Mouse (Mus musculus) midbrain, postnatal 0 days (tissue): ENCODE data around the gene Tmem42. TPM values are rescaled to one million over a fixed set of nuclear protein-coding genes. Genes with fewer than 3 reads are reported as not detected.

ENCODE experiments used
- ATAC-seq: fragments of 200-750 bp; cut with Nextera tagmentation; 2 replicates; pipeline ENCODE4 v1.8.0; 2017; ENCODE audit warnings: moderate number of reproducible peaks, mild to moderate bottlenecking, moderate TSS enrichment, moderate library complexity; ENCODE audit not compliant: low FRiP score
- DNase-seq: peaks from one replicate; pipeline ENCODE4 v3.0.0-alpha.2; 2015; ENCODE audit warnings: low spot score
- H3K27ac ChIP-seq: fragments of 300-500 bp; sonication (generic); 2 replicates; pipeline ENCODE4 v1.5.1; 2014; ENCODE audit warnings: low read depth, mild to moderate bottlenecking, low read length, mixed read lengths
- H3K27me3 ChIP-seq: fragments of 300-500 bp; sonication (generic); 2 replicates; pipeline ENCODE4 v1.6.1; 2014; ENCODE audit warnings: low read length, control low read depth, mixed read lengths; ENCODE audit not compliant: insufficient read depth
- H3K36me3 ChIP-seq: fragments of 300-500 bp; sonication (generic); 2 replicates; pipeline ENCODE4 v1.6.1; 2014; ENCODE audit warnings: low read length, control low read depth, mixed read lengths; ENCODE audit not compliant: insufficient read depth
- H3K4me1 ChIP-seq: fragments of 300-500 bp; sonication (generic); 2 replicates; pipeline ENCODE4 v1.6.1; 2014; ENCODE audit warnings: mild to moderate bottlenecking, control low read depth, antibody characterized with exemption, low read length, mixed read lengths; ENCODE audit not compliant: insufficient read depth
- H3K4me2 ChIP-seq: fragments of 300-500 bp; sonication (generic); 2 replicates; pipeline ENCODE4 v1.6.1; 2014; ENCODE audit warnings: low read depth, mild to moderate bottlenecking, low read length, mixed read lengths; ENCODE audit not compliant: poor library complexity, severe bottlenecking
- H3K4me3 ChIP-seq: fragments of 300-500 bp; sonication (generic); 2 replicates; pipeline ENCODE4 v1.5.1; 2014; ENCODE audit warnings: low read depth, mild to moderate bottlenecking, low read length, moderate library complexity
- H3K9ac ChIP-seq: fragments of 300-500 bp; sonication (generic); replicated peaks from 2 replicates; pipeline ENCODE4 v1.6.1; 2014; ENCODE audit warnings: mild to moderate bottlenecking, low read length, moderate library complexity, mixed read lengths; ENCODE audit not compliant: poor library complexity, severe bottlenecking
- H3K9me3 ChIP-seq: fragments of 300-500 bp; sonication (generic); 2 replicates; pipeline ENCODE4 v1.6.1; 2016; ENCODE audit warnings: low read length, control low read depth
- CTCF ChIP-seq: IDR thresholded peaks from 2 replicates; pipeline ENCODE4 v1.5.1; 2016; ENCODE audit warnings: antibody characterized with exemption, mild to moderate bottlenecking
- WGBS: fragments of 180-500 bp; shearing (Covaris S2); extraction: QIAGEN DNeasy Blood & Tissue Kit; methylation state at CpG from one replicate; pipeline ENCODE4 v1.1.7; 2014; 5-methylcytosine and 5-hydroxymethylcytosine counted together
- polyA plus RNA-seq: library from polyadenylated mRNA; unstranded; fragments of >200 nt; fragmentation: Nextera tagmentation; extraction: Ambion mirVana; gene quantifications from 2 replicates; pipeline ENCODE4 v1.2.1, GENCODE M21; 2015
- total RNA-seq: library from RNA; depleted of rRNA; stranded (reverse); fragments of >200 nt; gene quantifications from 2 replicates; pipeline ENCODE4 v1.2.3, GENCODE M21; 2014; rRNA removed

Gene Tmem42
- total RNA-seq (17.4 and 18.4 TPM in 2 replicates), polyA plus RNA-seq (32.5 and 34.5 TPM in 2 replicates)

GRCm38 (mm10) chr9:123020995-123021631 is at the start of gene Tmem42:
Gene Tmem42 (plus strand): TSS chr9:123021326.
- Histone ChIP-seq H3K4me3 (peak within 1 kb of the TSS; percentile 70), H3K4me1 (no peaks in the 10 kb centered on the region; the same call in none of the 2 replicates), H3K27ac (peak within 1 kb of the TSS; percentile 88), H3K4me2 (peak within 1 kb of the TSS; percentile 75), H3K9ac (peak within 1 kb of the TSS; percentile 79), H3K9me3 (no peaks in the 10 kb centered on the region), H3K36me3 (no peaks in the 10 kb centered on the region), H3K27me3 (no peaks in the 10 kb centered on the region)
- TF ChIP-seq CTCF: no peak
- ATAC-seq (peak; percentile 94), DNase-seq (peak; percentile 88)
- WGBS: under 1% methylated on average over 31 of the region's 69 CpGs

GRCm38 (mm10) chr9:122998406-122999192 is 22.5 kb upstream of the Tmem42 start:
- no peak for TF ChIP-seq CTCF
- Histone ChIP-seq H3K4me1 (no peaks in the 10 kb centered on the region), H3K4me2 (no peak overlapping the region), H3K9me3 (no peaks in the 10 kb centered on the region), H3K27me3 (no peaks in the 10 kb centered on the region), H3K36me3 (no peaks in the 10 kb centered on the region), H3K27ac (no peak overlapping the region), H3K4me3 (no peak overlapping the region), H3K9ac (no peak overlapping the region)
- DNase-seq (no peak), ATAC-seq (no peak)
- 96% methylated on average over 10 of the region's 10 CpGs for WGBS

GRCm38 (mm10) chr9:122999193-122999586 is 21.9 kb upstream of the Tmem42 start:
- no peaks in the 10 kb centered on the region for H3K36me3 ChIP-seq
- TF ChIP-seq CTCF: no peak
- H3K27me3 ChIP-seq: no peaks in the 10 kb centered on the region
- no peak overlapping the region for H3K4me3 ChIP-seq
- no peaks in the 10 kb centered on the region for H3K9me3 ChIP-seq
- DNase-seq (no peak), ATAC-seq (no peak)
- no peak overlapping the region for H3K4me2 ChIP-seq
- no peaks in the 10 kb centered on the region for H3K4me1 ChIP-seq
- H3K9ac ChIP-seq: no peak overlapping the region
- WGBS: 96% methylated on average over 4 of the region's 4 CpGs
- no peak overlapping the region for H3K27ac ChIP-seq

GRCm38 (mm10) chr9:123004718-123005117 is 16.4 kb upstream of the Tmem42 start:
- Histone ChIP-seq H3K27ac (no peak overlapping the region), H3K36me3 (no peaks in the 10 kb centered on the region), H3K9ac (no peak overlapping the region), H3K4me1 (no peaks in the 10 kb centered on the region), H3K4me3 (no peak overlapping the region), H3K4me2 (no peak overlapping the region), H3K27me3 (no peaks in the 10 kb centered on the region), H3K9me3 (no peaks in the 10 kb centered on the region)
- 93% methylated on average over 2 of the region's 2 CpGs for WGBS
- no peak for DNase-seq
- ATAC-seq: no peak
- TF ChIP-seq CTCF: no peak

- Histone ChIP-seq H3K4me1 (no peaks in the 10 kb centered on the region), H3K27me3 (no peaks in the 10 kb centered on the region), H3K4me2 (no peak overlapping the region), H3K36me3 (no peaks in the 10 kb centered on the region), H3K27ac (no peak overlapping the region), H3K9me3 (no peaks in the 10 kb centered on the region), H3K4me3 (no peak overlapping the region), H3K9ac (no peak overlapping the region)
- 71% methylated on average over 6 of the region's 6 CpGs for WGBS
- TF ChIP-seq CTCF: peak; percentile 62
- no peak for DNase-seq
- no peak for ATAC-seq
Observed at GRCm38 (mm10) chr9:123006071-123006470, 15.1 kb upstream of the Tmem42 start.
